Mouse (Mus musculus) heart, embryonic 11.5 days (tissue): ENCODE results near the gene Rps18. TPM values are rescaled to one million over a fixed set of nuclear protein-coding genes. Genes with fewer than 3 reads are reported as not detected.

Source experiments
- ATAC-seq: fragments of 200-750 bp; cut with Nextera tagmentation; replicated peaks from 2 replicates; pipeline ENCODE4 v1.8.0; 2017; ENCODE audit warnings: moderate library complexity; ENCODE audit not compliant: insufficient number of reproducible peaks, low FRiP score, low TSS enrichment
- H3K27ac ChIP-seq: fragments of 300-500 bp; sonication (generic); 2 replicates; pipeline ENCODE4 v1.5.1; 2014; ENCODE audit warnings: mild to moderate bottlenecking, low read depth, low read length
- H3K27me3 ChIP-seq: fragments of 300-500 bp; sonication (generic); 2 replicates; pipeline ENCODE4 v1.6.1; 2014; ENCODE audit warnings: mild to moderate bottlenecking, low read length, mixed read lengths; ENCODE audit not compliant: control insufficient read depth, insufficient read depth
- H3K36me3 ChIP-seq: fragments of 300-500 bp; sonication (generic); 2 replicates; pipeline ENCODE4 v1.6.1; 2014; ENCODE audit warnings: mild to moderate bottlenecking, low read length, moderate library complexity, mixed read lengths; ENCODE audit not compliant: control insufficient read depth, insufficient read depth
- H3K4me1 ChIP-seq: fragments of 300-500 bp; sonication (generic); 2 replicates; pipeline ENCODE4 v1.6.1; 2014; ENCODE audit warnings: low read length; ENCODE audit not compliant: control insufficient read depth, insufficient read depth
- H3K4me2 ChIP-seq: fragments of 300-500 bp; sonication (generic); 2 replicates; pipeline ENCODE4 v1.6.1; 2014; ENCODE audit warnings: mild to moderate bottlenecking, moderate library complexity
- H3K4me3 ChIP-seq: fragments of 300-500 bp; sonication (generic); 2 replicates; pipeline ENCODE4 v1.5.1; 2014; ENCODE audit warnings: low read depth, low read length
- H3K9ac ChIP-seq: fragments of 300-500 bp; sonication (generic); 2 replicates; pipeline ENCODE4 v1.6.1; 2014; ENCODE audit warnings: mild to moderate bottlenecking, low read depth, low read length, moderate library complexity
- H3K9me3 ChIP-seq: fragments of 300-500 bp; sonication (generic); replicated peaks from 2 replicates; pipeline ENCODE4 v1.6.1; 2016; ENCODE audit warnings: low read length; ENCODE audit not compliant: control insufficient read depth
- WGBS: fragments of 180-500 bp; shearing (Covaris S2); extraction: QIAGEN DNeasy Blood & Tissue Kit; methylation state at CpG from one replicate; pipeline ENCODE4 v1.1.7; 2014; ENCODE audit not compliant: insufficient replicate concordance; 5-methylcytosine and 5-hydroxymethylcytosine counted together
- polyA plus RNA-seq: library from polyadenylated mRNA; unstranded; fragments of >200 nt; fragmentation: Nextera tagmentation; extraction: Ambion mirVana; gene quantifications from 2 replicates; pipeline ENCODE4 v1.2.1, GENCODE M21; 2014

Rps18 gene
- polyA plus RNA-seq, 1 experiment from 2014 or later, result 1,150 TPM

DNA sequence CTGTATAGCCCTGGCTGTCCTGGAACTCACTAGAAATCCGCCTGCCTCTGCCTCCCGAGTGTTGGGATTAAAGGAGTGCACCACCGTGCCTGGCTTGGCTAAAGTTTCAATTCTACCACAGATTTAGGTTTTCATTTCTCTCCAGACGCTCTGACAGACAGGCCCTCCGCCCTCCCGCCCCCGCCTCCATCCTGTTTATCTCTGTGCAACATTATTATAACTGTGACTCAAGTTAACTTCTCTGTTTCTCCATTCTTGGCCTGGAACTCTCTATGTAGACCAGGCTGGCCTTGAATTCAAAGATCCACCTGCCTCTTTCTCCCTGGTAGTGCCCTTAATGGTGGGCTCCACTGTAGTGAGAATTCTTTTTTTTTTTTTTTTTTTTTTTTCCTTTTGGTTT is 53.3 kb downstream of the Rps18 start:
- Histone ChIP-seq H3K9me3 (no peaks in the 10 kb centered on the region), H3K27me3 (no peaks in the 10 kb centered on the region), H3K9ac (no peak overlapping the region), H3K4me1 (peaks cover 3% of the 10 kb centered on the region; the same call in 1 of the 2 replicates), H3K36me3 (no peaks in the 10 kb centered on the region), H3K4me3 (no peak overlapping the region), H3K27ac (no peak overlapping the region), H3K4me2 (no peak overlapping the region)
- no peak for ATAC-seq
- 81% methylated on average over 7 of the region's 7 CpGs for WGBS

DNA sequence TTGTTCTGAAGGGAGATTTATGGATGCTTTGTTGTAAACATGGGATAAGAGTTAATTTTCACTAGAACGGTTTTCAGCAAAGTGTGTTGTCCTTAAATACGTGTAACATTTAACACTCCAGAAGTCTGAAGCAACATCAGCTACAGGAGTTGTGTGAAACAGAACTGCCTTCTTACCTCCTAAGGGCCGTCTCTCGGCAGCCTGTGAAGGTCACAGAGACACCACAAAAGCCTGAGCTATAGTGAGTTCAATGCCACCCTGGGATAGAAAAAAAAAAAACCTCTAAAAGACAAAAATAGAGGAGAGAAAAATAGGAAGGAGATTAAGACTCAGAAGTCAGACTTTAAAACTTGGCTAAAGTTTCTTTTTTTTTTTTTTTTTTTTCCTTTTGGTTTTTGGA is 53.7 kb downstream of the Rps18 start:
- no peak for ATAC-seq
- WGBS, result 70% methylated on average over 4 of the region's 4 CpGs

More for the DNA sequence above, 53.7 kb downstream of the Rps18 start:
- Histone ChIP-seq H3K27ac (no peak overlapping the region; the same call in 1 of the 2 replicates), H3K36me3 (no peaks in the 10 kb centered on the region), H3K4me3 (no peak overlapping the region), H3K9ac (no peak overlapping the region), H3K4me2 (no peak overlapping the region), H3K27me3 (no peaks in the 10 kb centered on the region), H3K9me3 (no peaks in the 10 kb centered on the region), H3K4me1 (peaks cover 3% of the 10 kb centered on the region; the same call in 1 of the 2 replicates)

Other genes with a start within 250 kb of the Rps18 start
- 73.6 and 83.2 TPM in 2 replicates for gene March2, start 237.3 kb downstream of the Rps18 start, polyA plus RNA-seq
- gene Rab11b, start 195.5 kb downstream of the Rps18 start, polyA plus RNA-seq, result 254 and 285 TPM in 2 replicates
- 7.6 and 10.5 TPM in 2 replicates for gene Angptl4, start 174.2 kb downstream of the Rps18 start, polyA plus RNA-seq
- 30.1 and 43.2 TPM in 2 replicates for gene Kank3, start 145.5 kb downstream of the Rps18 start, polyA plus RNA-seq
- gene Rps28, start 131.4 kb downstream of the Rps18 start, polyA plus RNA-seq, result 654 and 701 TPM in 2 replicates
- gene Ndufa7, start 131.4 kb downstream of the Rps18 start, polyA plus RNA-seq, result 457 and 481 TPM in 2 replicates
- 60.8 and 63.9 TPM in 2 replicates for gene Cd320, start 112.9 kb downstream of the Rps18 start, polyA plus RNA-seq
- not detected in 2 replicates for gene Gm7029, start 82.2 kb downstream of the Rps18 start, polyA plus RNA-seq
- 8.1 and 11.8 TPM in 2 replicates for gene Kifc1, start 65.3 kb downstream of the Rps18 start, polyA plus RNA-seq
- not detected in 2 replicates for gene Platr17, start 50.9 kb downstream of the Rps18 start, polyA plus RNA-seq
- 26.4 and 37.0 TPM in 2 replicates for gene Daxx, start 46.6 kb downstream of the Rps18 start, polyA plus RNA-seq
- gene Tapbp, start 40.1 kb downstream of the Rps18 start, polyA plus RNA-seq, result 22.0 and 23.4 TPM in 2 replicates
- 7.2 and 7.8 TPM in 2 replicates for gene Zbtb22, start 40.1 kb downstream of the Rps18 start, polyA plus RNA-seq
- 25.8 and 27.8 TPM in 2 replicates for gene Rgl2, start 26.5 kb downstream of the Rps18 start, polyA plus RNA-seq
- 147 and 151 TPM in 2 replicates for gene Pfdn6, start 15.7 kb downstream of the Rps18 start, polyA plus RNA-seq
- 18.3 and 19.7 TPM in 2 replicates for gene Wdr46, start 15.3 kb downstream of the Rps18 start, polyA plus RNA-seq
- 2.8 and 5.9 TPM in 2 replicates for gene B3galt4, start 4.5 kb downstream of the Rps18 start, polyA plus RNA-seq
- gene Vps52, start 189 bp downstream of the Rps18 start, polyA plus RNA-seq, result 28.1 and 29.5 TPM in 2 replicates
- 13.8 and 13.9 TPM in 2 replicates for gene H2-K1, start 44.3 kb upstream of the Rps18 start, polyA plus RNA-seq
- gene Ring1, start 68.7 kb upstream of the Rps18 start, polyA plus RNA-seq, result 3.9 and 4.4 TPM in 2 replicates
- gene H2-Ke6, start 72.1 kb upstream of the Rps18 start, polyA plus RNA-seq, result 29.4 and 35.5 TPM in 2 replicates
- gene Slc39a7, start 75.7 kb upstream of the Rps18 start, polyA plus RNA-seq, result 61.4 and 67.2 TPM in 2 replicates
- gene Rxrb, start 75.8 kb upstream of the Rps18 start, polyA plus RNA-seq, result 13.8 and 14.6 TPM in 2 replicates
- 0.31 and 0.70 TPM in 2 replicates for gene Col11a2, start 83.4 kb upstream of the Rps18 start, polyA plus RNA-seq
- 0.34 and 1.2 TPM in 2 replicates for gene H2-Oa, start 136.3 kb upstream of the Rps18 start, polyA plus RNA-seq
- 6.2 and 8.1 TPM in 2 replicates for gene H2-DMa, start 163.5 kb upstream of the Rps18 start, polyA plus RNA-seq
- gene Brd2, start 166.6 kb upstream of the Rps18 start, polyA plus RNA-seq, result 59.7 and 105 TPM in 2 replicates
- 0.20 TPM in 1 of 2 replicates, not detected in the other for gene H2-DMb2, start 187.3 kb upstream of the Rps18 start, polyA plus RNA-seq
- gene H2-DMb1, start 197.1 kb upstream of the Rps18 start, polyA plus RNA-seq, result 0.27 and 0.29 TPM in 2 replicates
- gene Tap1, start 231.6 kb upstream of the Rps18 start, polyA plus RNA-seq, result 0.63 and 0.86 TPM in 2 replicates
- 0.42 and 0.59 TPM in 2 replicates for gene Psmb9, start 231.8 kb upstream of the Rps18 start, polyA plus RNA-seq
- gene Psmb8, start 241.7 kb upstream of the Rps18 start, polyA plus RNA-seq, result 1.5 and 2.5 TPM in 2 replicates
- gene Tap2, start 247.5 kb upstream of the Rps18 start, polyA plus RNA-seq, result 0.44 and 1.4 TPM in 2 replicates